Comparison of ENCODE assay signal across 8 mouse cellular contexts in the genomic region with DNA sequence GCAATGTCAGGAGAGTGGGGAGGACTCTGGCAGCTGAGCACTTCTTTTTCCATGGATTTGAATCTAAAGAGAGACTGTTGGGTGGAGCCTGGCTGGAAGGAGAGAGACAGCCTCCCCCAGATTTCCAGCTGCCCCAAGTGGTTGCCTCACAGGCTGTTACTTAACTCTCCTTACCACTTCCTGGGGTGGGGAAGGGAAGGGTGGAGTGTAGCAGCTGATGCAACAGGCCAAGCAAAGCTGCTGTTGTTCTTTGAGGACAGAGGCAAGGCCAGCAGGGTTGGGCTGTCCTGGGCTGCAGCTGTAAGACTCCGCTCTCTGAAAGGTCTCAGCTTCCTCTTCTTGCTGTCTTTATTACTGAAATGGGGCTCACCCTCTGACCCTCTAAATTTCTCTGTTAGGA. TPM values are rescaled to one million over a fixed set of nuclear protein-coding genes. Genes with fewer than 3 reads are reported as not detected.
DNase-seq lines count a peak whose midpoint lies in the region; ATAC-seq and TF ChIP-seq lines count a peak whose summit lies in the region.

No protein-coding gene starts in this region.

- no peak overlapping the region for H3K4me2 ChIP-seq in heart, embryonic 11.5 days
- peak overlapping the region; percentile 68 for H3K4me2 ChIP-seq in myocyte (ENCODE audit: low read depth)

- 77% methylated on average over 1 of the region's 1 CpGs for WGBS in kidney, adult 2 months
- 84% methylated on average over 1 of the region's 1 CpGs for WGBS in heart, embryonic 11.5 days (ENCODE audit: insufficient replicate concordance)

- H3K4me3 ChIP-seq in kidney, adult 2 months (ENCODE audit: insufficient read depth, low read depth, low read length), result no peak overlapping the region
- no peak overlapping the region for H3K4me3 ChIP-seq in heart, embryonic 11.5 days (ENCODE audit: low read depth, low read length)
- H3K4me3 ChIP-seq in myocyte, result no peak overlapping the region

- TF ChIP-seq POLR2A in kidney, adult 2 months (IDR thresholded peaks at IDR 0.05; ENCODE audit: low read depth, low read length), result no peak
- peak; percentile 77 for TF ChIP-seq POLR2A in myocyte (IDR thresholded peaks at IDR 0.05; ENCODE audit: insufficient read length, low read depth)

- no peak overlapping the region for H3K9ac ChIP-seq in heart, embryonic 11.5 days (ENCODE audit: low read depth, low read length)

- no peaks in the 10 kb centered on the region for H3K79me2 ChIP-seq in myocyte (ENCODE audit: control insufficient read depth, insufficient read depth)

- no peak overlapping the region for H3K27ac ChIP-seq in kidney, adult 2 months (ENCODE audit: insufficient read depth, low read depth, low read length)
- peak overlapping the region; percentile 16; the same call in 1 of the 2 replicates for H3K27ac ChIP-seq in heart, embryonic 11.5 days (ENCODE audit: low read depth, low read length)

- H3K4me1 ChIP-seq in kidney, adult 2 months (ENCODE audit: control insufficient read depth, insufficient read depth, low read length), result 0 out of 2 replicates have a peak, but pooled peaks cover under 1% of the 10 kb centered on the region
- H3K4me1 ChIP-seq in heart, embryonic 11.5 days (ENCODE audit: control insufficient read depth, insufficient read depth, low read length), result 0 out of 2 replicates have a peak, but pooled peaks cover 2% of the 10 kb centered on the region

- H3K9me3 ChIP-seq in heart, embryonic 11.5 days (replicated peaks; ENCODE audit: control insufficient read depth, low read length), result no peaks in the 10 kb centered on the region

- no peaks in the 10 kb centered on the region for H3K36me3 ChIP-seq in kidney, adult 2 months (ENCODE audit: control insufficient read depth, insufficient read depth, low read length)
- H3K36me3 ChIP-seq in heart, embryonic 11.5 days (ENCODE audit: control insufficient read depth, insufficient read depth, low read length), result no peaks in the 10 kb centered on the region
- no peaks in the 10 kb centered on the region for H3K36me3 ChIP-seq in myocyte (ENCODE audit: control insufficient read depth, insufficient read depth)

- TF ChIP-seq CTCF in kidney, adult 2 months (conservative IDR thresholded peaks at IDR 0.05; ENCODE audit: insufficient read depth, insufficient read length, low read depth, low read length), result no peak

- ATAC-seq in heart, embryonic 11.5 days (replicated peaks; ENCODE audit: insufficient number of reproducible peaks, low FRiP score, low TSS enrichment), result no peak

- H3ac ChIP-seq in myocyte (ENCODE audit: control insufficient read depth, insufficient read length), result no peak overlapping the region

- H3K27me3 ChIP-seq in kidney, adult 2 months (replicated peaks; ENCODE audit: control insufficient read depth, insufficient read depth, low read length), result no peaks in the 10 kb centered on the region
- no peaks in the 10 kb centered on the region for H3K27me3 ChIP-seq in heart, embryonic 11.5 days (ENCODE audit: control insufficient read depth, insufficient read depth, low read length)
- no peaks in the 10 kb centered on the region for H3K27me3 ChIP-seq in myocyte (ENCODE audit: control insufficient read depth, insufficient read depth, insufficient read length)

- peak; percentile 37 for DNase-seq in kidney, adult 2 months
- no peak for DNase-seq in kidney, adult 18-20 months
- DNase-seq in adrenal gland, postnatal 25 days, result peak; percentile 64
- peak; percentile 39 to 70 for DNase-seq in left cerebral cortex, adult 9 months (ENCODE audit: low spot score in 2 of 2)
- peak; percentile 69 for DNase-seq in thymus, postnatal 25 days
- no peak for DNase-seq in retina, embryonic 14.5 days (ENCODE audit: low spot score)

TF ChIP-seq in myocyte, 11 proteins besides CTCF, POLR2A, EP300 and RAD21:
- TF ChIP-seq MYOG (IDR thresholded peaks at IDR 0.05; ENCODE audit: control insufficient read depth in 1 of 3, insufficient read depth in 1 of 3, insufficient read length in 2 of 3, low read depth in 2 of 3) (peak; percentile 59 to 90 (median 84)), E2F4 (IDR thresholded peaks at IDR 0.05; ENCODE audit: insufficient read depth) (no peak), TCF12 (IDR thresholded peaks at IDR 0.05; ENCODE audit: insufficient read depth, poor library complexity, severe bottlenecking) (peak; percentile 90), REST (IDR thresholded peaks at IDR 0.05; ENCODE audit: insufficient read depth, insufficient read length) (no peak), SRF (IDR thresholded peaks at IDR 0.05; ENCODE audit: control insufficient read depth, insufficient read length, low read depth) (no peak), TCF3 (IDR thresholded peaks at IDR 0.05; ENCODE audit: insufficient read length, low read depth) (peak; percentile 47), USF1 (IDR thresholded peaks at IDR 0.05; ENCODE audit: low read depth) (peak; percentile 7), POLR2AphosphoS2 (IDR thresholded peaks at IDR 0.05; ENCODE audit: insufficient read length, low read depth) (peak; percentile 94), MYOD1 (IDR thresholded peaks at IDR 0.05; ENCODE audit: control insufficient read depth in 1 of 3, insufficient read length in 2 of 3, low read depth in 2 of 3) (peak; percentile 67 to 86 (median 82)), CEBPB (IDR thresholded peaks at IDR 0.05; ENCODE audit: insufficient read depth, poor library complexity, severe bottlenecking) (peak; percentile 99), MAX (IDR thresholded peaks at IDR 0.05; ENCODE audit: low read depth) (peak; percentile 50)
TF ChIP-seq in myocyte: peak in this region for 8.

RNA-seq across cellular contexts. Expression of gene Mrpl33, which starts 5.6 kb away (rescaled TPM):
- 24.1 and 34.3 TPM in 2 replicates for polyA plus RNA-seq in kidney, adult 2 months (2012; rRNA removed)
- total RNA-seq in adrenal gland, postnatal 25 days (2021), result 408 and 439 TPM in 2 replicates
- 323 and 328 TPM in 2 replicates for polyA plus RNA-seq in heart, embryonic 11.5 days (2014; fragmentation: Nextera tagmentation; extraction: Ambion mirVana)
- 241 TPM for polyA plus RNA-seq in myocyte (2012; fragmentation: generic; extraction: Trizol)

Comparison
In these comparisons a context has a peak if more than half of its experiments do, and no peak if none do; other contexts are left out.
1. DNase-seq: peak in kidney, adult 2 months (single experiment), adrenal gland, postnatal 25 days (single experiment), left cerebral cortex, adult 9 months (2 of 2) and thymus, postnatal 25 days (single experiment); none in kidney, adult 18-20 months (single experiment) and retina, embryonic 14.5 days (single experiment).